Mouse (Mus musculus): Measurements from ENCODE around the gene Dot1l. TPM values are rescaled to one million over a fixed set of nuclear protein-coding genes. Genes with fewer than 3 reads are reported as not detected.
A peak's percentile ranks its signal among the peaks of the same experiment; 100 is the strongest.

Gene Dot1l
- 17.9 and 18.5 TPM in 2 replicates for polyA plus RNA-seq (2015; fragmentation: Nextera tagmentation; extraction: Ambion mirVana)

GRCm38 (mm10) chr10:80754594-80755290 lies at the start of gene Dot1l:
Gene Dot1l, plus strand, starts transcription at chr10:80755206.
- Histone ChIP-seq H3K4me3 (peak within 1 kb of the TSS; percentile 95), H3K27ac (peak within 1 kb of the TSS; percentile 87), H3K27me3 (no peaks in the 10 kb centered on the region), H3K9ac (peak within 1 kb of the TSS; percentile 96), H3K9me3 (no peaks in the 10 kb centered on the region), H3K4me2 (peak within 1 kb of the TSS; percentile 96), H3K4me1 (peaks cover 44% of the 10 kb centered on the region), H3K36me3 (no peaks in the 10 kb centered on the region)
- 1% methylated on average over 57 of the region's 57 CpGs for WGBS
- ATAC-seq (ENCODE audit: insufficient number of reproducible peaks, insufficient read depth, low FRiP score, low TSS enrichment, low read depth): peak; percentile 85

- Histone ChIP-seq H3K36me3 (peaks cover 61% of the 10 kb centered on the region), H3K4me2 (no peak overlapping the region), H3K9me3 (no peaks in the 10 kb centered on the region), H3K4me3 (no peak overlapping the region), H3K27me3 (no peaks in the 10 kb centered on the region), H3K27ac (no peak overlapping the region), H3K9ac (no peak overlapping the region), H3K4me1 (peaks cover 22% of the 10 kb centered on the region)
- WGBS: 68% methylated on average over 3 of the region's 3 CpGs
- no peak for ATAC-seq (ENCODE audit: insufficient number of reproducible peaks, insufficient read depth, low FRiP score, low TSS enrichment, low read depth)
Measured at GRCm38 (mm10) chr10:80705479-80705878, 49.5 kb upstream of the Dot1l start.

- no peak overlapping the region for H3K9ac ChIP-seq
Measured at GRCm38 (mm10) chr10:80710834-80711233, 44.2 kb upstream of the Dot1l start.

GRCm38 (mm10) chr10:80717281-80717680 lies 37.7 kb upstream of the Dot1l start:
- ATAC-seq (ENCODE audit: insufficient number of reproducible peaks, insufficient read depth, low FRiP score, low TSS enrichment, low read depth): no peak
- Histone ChIP-seq H3K27me3 (no peaks in the 10 kb centered on the region), H3K27ac (no peak overlapping the region), H3K4me3 (no peak overlapping the region), H3K9ac (no peak overlapping the region), H3K4me1 (no peaks in the 10 kb centered on the region), H3K9me3 (no peaks in the 10 kb centered on the region), H3K36me3 (peaks cover 99% of the 10 kb centered on the region), H3K4me2 (no peak overlapping the region)
- 82% methylated on average over 1 of the region's 1 CpGs for WGBS

More at GRCm38 (mm10) chr10:80710834-80711233, 44.2 kb upstream of the Dot1l start:
- no peaks in the 10 kb centered on the region for H3K4me1 ChIP-seq
- no peak overlapping the region for H3K27ac ChIP-seq
- H3K27me3 ChIP-seq: no peaks in the 10 kb centered on the region
- no peaks in the 10 kb centered on the region for H3K9me3 ChIP-seq
- peaks cover 99% of the 10 kb centered on the region for H3K36me3 ChIP-seq
- no peak overlapping the region for H3K4me2 ChIP-seq
- no peak for ATAC-seq (ENCODE audit: insufficient number of reproducible peaks, insufficient read depth, low FRiP score, low TSS enrichment, low read depth)
- 84% methylated on average over 3 of the region's 3 CpGs for WGBS
- no peak overlapping the region for H3K4me3 ChIP-seq

GRCm38 (mm10) chr10:80727369-80728127 lies 27.5 kb upstream of the Dot1l start:
- Histone ChIP-seq H3K27ac (no peak overlapping the region), H3K4me3 (no peak overlapping the region), H3K4me1 (0 out of 2 replicates have a peak, but pooled peaks cover 4% of the 10 kb centered on the region), H3K4me2 (no peak overlapping the region), H3K27me3 (no peaks in the 10 kb centered on the region), H3K9me3 (no peaks in the 10 kb centered on the region), H3K9ac (no peak overlapping the region), H3K36me3 (peaks cover 98% of the 10 kb centered on the region)
- ATAC-seq (ENCODE audit: insufficient number of reproducible peaks, insufficient read depth, low FRiP score, low TSS enrichment, low read depth): no peak
- WGBS: 86% methylated on average over 5 of the region's 5 CpGs

GRCm38 (mm10) chr10:80732611-80733101 lies 22.4 kb upstream of the Dot1l start:
- H3K27me3 ChIP-seq: no peaks in the 10 kb centered on the region
- no peak for ATAC-seq (ENCODE audit: insufficient number of reproducible peaks, insufficient read depth, low FRiP score, low TSS enrichment, low read depth)
- H3K9me3 ChIP-seq: no peaks in the 10 kb centered on the region
- peaks cover 74% of the 10 kb centered on the region for H3K36me3 ChIP-seq
- no peak overlapping the region for H3K9ac ChIP-seq
- no peak overlapping the region for H3K27ac ChIP-seq
- 0 out of 2 replicates have a peak, but pooled peaks cover 3% of the 10 kb centered on the region for H3K4me1 ChIP-seq
- H3K4me3 ChIP-seq: no peak overlapping the region
- no peak overlapping the region for H3K4me2 ChIP-seq
- 95% methylated on average over 6 of the region's 6 CpGs for WGBS

GRCm38 (mm10) chr10:80736731-80737130 lies 18.3 kb upstream of the Dot1l start:
- Histone ChIP-seq H3K4me3 (no peak overlapping the region), H3K36me3 (peaks cover 43% of the 10 kb centered on the region), H3K9me3 (no peaks in the 10 kb centered on the region), H3K4me1 (peaks cover 25% of the 10 kb centered on the region), H3K4me2 (no peak overlapping the region), H3K27me3 (no peaks in the 10 kb centered on the region), H3K9ac (no peak overlapping the region), H3K27ac (no peak overlapping the region)
- ATAC-seq (ENCODE audit: insufficient number of reproducible peaks, insufficient read depth, low FRiP score, low TSS enrichment, low read depth): no peak
- WGBS: 79% methylated on average over 5 of the region's 5 CpGs

GRCm38 (mm10) chr10:80738657-80739056 lies 16.3 kb upstream of the Dot1l start:
- Histone ChIP-seq H3K9ac (no peak overlapping the region), H3K4me1 (peaks cover 29% of the 10 kb centered on the region), H3K4me2 (no peak overlapping the region), H3K27ac (no peak overlapping the region), H3K27me3 (no peaks in the 10 kb centered on the region), H3K4me3 (no peak overlapping the region), H3K36me3 (peaks cover 25% of the 10 kb centered on the region), H3K9me3 (no peaks in the 10 kb centered on the region)
- no peak for ATAC-seq (ENCODE audit: insufficient number of reproducible peaks, insufficient read depth, low FRiP score, low TSS enrichment, low read depth)
- WGBS: 78% methylated on average over 1 of the region's 1 CpGs

GRCm38 (mm10) chr10:80741146-80741545 lies 13.9 kb upstream of the Dot1l start:
- Histone ChIP-seq H3K4me3 (peak overlapping the region; percentile 98), H3K9me3 (no peaks in the 10 kb centered on the region), H3K4me2 (peak overlapping the region; percentile 95), H3K4me1 (peaks cover 29% of the 10 kb centered on the region), H3K27me3 (no peaks in the 10 kb centered on the region), H3K27ac (peak overlapping the region; percentile 12; the same call in 1 of the 2 replicates), H3K36me3 (peaks cover 16% of the 10 kb centered on the region), H3K9ac (peak overlapping the region; percentile 97)
- 28% methylated on average over 5 of the region's 5 CpGs for WGBS
- no peak for ATAC-seq (ENCODE audit: insufficient number of reproducible peaks, insufficient read depth, low FRiP score, low TSS enrichment, low read depth)

- Histone ChIP-seq H3K4me1 (peaks cover 29% of the 10 kb centered on the region), H3K4me3 (peak overlapping the region; percentile 98), H3K27ac (peak overlapping the region; percentile 85), H3K9me3 (no peaks in the 10 kb centered on the region), H3K4me2 (peak overlapping the region; percentile 95), H3K27me3 (no peaks in the 10 kb centered on the region), H3K9ac (peak overlapping the region; percentile 97), H3K36me3 (peaks cover 16% of the 10 kb centered on the region)
- no peak for ATAC-seq (ENCODE audit: insufficient number of reproducible peaks, insufficient read depth, low FRiP score, low TSS enrichment, low read depth)
- under 1% methylated on average over 46 of the region's 46 CpGs for WGBS
Measured at GRCm38 (mm10) chr10:80741634-80742179, 13.3 kb upstream of the Dot1l start.

GRCm38 (mm10) chr10:80742180-80742978 lies 12.6 kb upstream of the Dot1l start, which contains the start of gene Ap3d1:
Gene Ap3d1, minus strand, starts transcription at chr10:80742264.
- ATAC-seq (ENCODE audit: insufficient number of reproducible peaks, insufficient read depth, low FRiP score, low TSS enrichment, low read depth): peak; percentile 98
- H3K9ac ChIP-seq: peak within 1 kb of the TSS; percentile 97
- H3K27me3 ChIP-seq: no peaks in the 10 kb centered on the region
- peak within 1 kb of the TSS; percentile 98 for H3K4me3 ChIP-seq
- peak within 1 kb of the TSS; percentile 95 for H3K4me2 ChIP-seq
- 1% methylated on average over 24 of the region's 25 CpGs for WGBS
- H3K36me3 ChIP-seq: peaks cover 9% of the 10 kb centered on the region; the same call in 1 of the 2 replicates
- H3K27ac ChIP-seq: peak within 1 kb of the TSS; percentile 85
- no peaks in the 10 kb centered on the region for H3K9me3 ChIP-seq
- peaks cover 26% of the 10 kb centered on the region for H3K4me1 ChIP-seq

All from embryonic facial prominence, embryonic 13.5 days (tissue).